Mouse (Mus musculus): Measurements from ENCODE around the gene Hs6st2.

Hs6st2 gene

GRCm38 (mm10) chrX:51681756-51682155 lies at the start of gene Hs6st2:
Gene Hs6st2 (minus strand): TSS chrX:51681856.
- no peak for DNase-seq (ENCODE audit: low spot score)

DNA sequence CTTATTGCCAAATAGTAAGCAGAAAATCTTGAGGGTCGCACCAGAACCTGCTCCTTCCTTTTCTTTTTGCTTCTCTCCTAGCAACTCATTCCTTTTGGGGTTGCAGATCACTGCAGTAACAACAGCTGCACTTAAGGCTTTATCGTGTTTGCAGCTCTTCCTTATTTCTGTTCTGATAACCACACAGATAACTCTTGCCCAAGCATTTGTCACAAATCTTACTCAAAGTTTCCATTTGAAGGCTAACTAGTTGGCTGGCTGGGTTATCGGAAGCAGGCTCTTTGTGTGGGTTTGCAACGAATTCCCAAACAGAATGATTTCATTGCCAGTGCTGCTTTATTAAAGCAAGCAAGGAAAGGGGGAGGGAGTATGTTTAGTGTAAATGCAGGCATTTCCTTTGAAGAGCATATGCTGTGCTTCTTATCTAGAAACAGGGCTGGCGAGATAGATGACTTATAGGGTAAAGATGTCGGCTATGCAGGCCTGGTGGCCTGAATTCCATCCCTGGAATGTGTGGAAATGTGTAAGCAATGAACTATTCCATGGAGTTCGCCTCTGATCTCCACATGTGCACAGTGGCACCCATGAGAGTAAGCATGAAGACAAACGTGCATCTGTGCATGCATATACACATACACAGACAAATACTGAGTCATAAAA lies 32.6 kb upstream of the Hs6st2 start:
- no peak for DNase-seq (ENCODE audit: low spot score)

DNA sequence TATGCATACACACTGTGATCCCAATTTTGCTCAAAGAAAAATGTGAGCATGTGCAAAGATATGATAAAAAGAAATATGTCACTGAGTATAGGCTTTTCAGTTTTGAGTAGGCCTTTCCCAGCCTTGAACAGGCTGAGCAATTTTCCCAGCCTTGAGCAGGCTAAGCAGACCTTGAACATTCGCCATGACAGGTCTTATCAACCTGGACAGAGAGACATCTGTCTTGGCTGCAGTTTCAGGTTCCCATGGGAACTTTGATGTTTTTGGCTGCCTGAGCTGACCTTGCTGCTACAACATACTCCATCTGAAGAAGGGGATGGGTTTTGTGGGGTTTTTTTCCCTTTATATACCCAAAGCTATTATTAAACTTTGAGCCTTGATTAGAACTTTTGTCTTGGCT lies 31.3 kb upstream of the Hs6st2 start:
- DNase-seq (ENCODE audit: low spot score), result no peak

GRCm38 (mm10) chrX:51702823-51703222 lies 21.2 kb upstream of the Hs6st2 start:
- DNase-seq (ENCODE audit: low spot score), result no peak

DNA sequence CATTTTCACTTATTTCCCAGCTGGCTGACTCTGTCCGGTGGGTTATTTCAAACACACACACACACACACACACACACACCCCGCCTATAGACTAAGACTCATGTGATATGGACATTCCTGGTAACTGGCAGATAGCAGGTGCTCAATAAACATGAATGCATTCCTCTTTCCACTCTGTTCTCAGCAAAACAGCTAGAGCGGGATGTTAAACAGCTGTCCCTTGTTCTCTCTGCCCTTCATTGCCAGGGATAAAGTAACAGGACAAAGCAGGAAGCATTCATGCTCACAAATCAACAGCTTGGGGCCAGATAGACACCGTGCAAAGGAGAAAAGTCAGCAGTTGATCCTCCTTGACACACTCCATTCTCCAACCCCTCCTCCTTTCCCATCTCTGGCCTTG lies 17.4 kb upstream of the Hs6st2 start:
- DNase-seq (ENCODE audit: low spot score), result no peak

DNA sequence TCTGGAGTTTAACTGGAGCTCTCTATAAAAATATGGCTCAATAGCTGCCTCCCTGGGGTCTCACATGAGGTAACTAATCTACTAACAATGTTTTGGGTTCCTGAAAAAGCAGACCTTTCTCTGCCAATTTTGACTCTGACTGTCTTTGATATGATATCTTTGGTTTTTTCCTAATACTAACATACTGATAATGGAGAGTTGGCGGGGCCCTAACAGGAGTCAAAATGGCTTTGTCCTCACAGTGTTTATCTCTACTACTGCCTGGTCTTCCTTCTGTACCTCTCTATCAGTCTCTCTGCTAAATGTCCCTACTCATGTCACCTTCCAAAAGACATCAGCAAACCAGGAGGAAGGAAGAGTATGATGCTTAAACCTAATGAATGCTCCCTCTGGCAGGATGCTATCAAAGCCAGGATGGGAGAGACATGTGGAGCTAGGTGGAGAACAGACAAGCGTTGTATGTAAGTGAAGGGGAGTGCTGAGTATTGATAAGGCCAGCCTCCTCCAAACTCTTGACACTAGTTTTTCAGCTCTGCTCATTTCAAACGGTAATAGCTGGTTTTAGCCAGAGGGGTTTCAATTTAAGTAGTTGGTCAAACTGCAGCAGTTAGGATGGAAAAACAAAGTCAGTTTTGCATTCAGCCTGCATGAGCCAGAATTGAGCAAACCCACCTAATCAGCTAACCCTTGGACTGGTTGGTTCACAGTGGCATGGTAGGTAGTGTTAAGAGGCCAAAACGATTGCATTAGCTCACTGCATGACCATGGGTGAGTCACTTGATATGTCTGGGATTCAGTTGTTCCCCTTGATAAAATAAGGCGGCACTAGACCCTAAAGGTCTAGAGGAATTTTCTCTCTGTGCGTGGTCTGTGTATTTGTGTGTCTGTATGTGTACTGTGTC lies 4.6 kb upstream of the Hs6st2 start:
- DNase-seq (ENCODE audit: low spot score), result no peak

GRCm38 (mm10) chrX:51684336-51685056 lies 2.8 kb upstream of the Hs6st2 start:
- DNase-seq (ENCODE audit: low spot score), result no peak

GRCm38 (mm10) chrX:51681170-51681667 lies 437 bp downstream of the Hs6st2 start:
- DNase-seq (ENCODE audit: low spot score), result no peak

- DNase-seq (ENCODE audit: low spot score), result no peak
These were observed 1.1 kb downstream of the Hs6st2 start for GRCm38 (mm10) chrX:51680428-51681169.

DNA sequence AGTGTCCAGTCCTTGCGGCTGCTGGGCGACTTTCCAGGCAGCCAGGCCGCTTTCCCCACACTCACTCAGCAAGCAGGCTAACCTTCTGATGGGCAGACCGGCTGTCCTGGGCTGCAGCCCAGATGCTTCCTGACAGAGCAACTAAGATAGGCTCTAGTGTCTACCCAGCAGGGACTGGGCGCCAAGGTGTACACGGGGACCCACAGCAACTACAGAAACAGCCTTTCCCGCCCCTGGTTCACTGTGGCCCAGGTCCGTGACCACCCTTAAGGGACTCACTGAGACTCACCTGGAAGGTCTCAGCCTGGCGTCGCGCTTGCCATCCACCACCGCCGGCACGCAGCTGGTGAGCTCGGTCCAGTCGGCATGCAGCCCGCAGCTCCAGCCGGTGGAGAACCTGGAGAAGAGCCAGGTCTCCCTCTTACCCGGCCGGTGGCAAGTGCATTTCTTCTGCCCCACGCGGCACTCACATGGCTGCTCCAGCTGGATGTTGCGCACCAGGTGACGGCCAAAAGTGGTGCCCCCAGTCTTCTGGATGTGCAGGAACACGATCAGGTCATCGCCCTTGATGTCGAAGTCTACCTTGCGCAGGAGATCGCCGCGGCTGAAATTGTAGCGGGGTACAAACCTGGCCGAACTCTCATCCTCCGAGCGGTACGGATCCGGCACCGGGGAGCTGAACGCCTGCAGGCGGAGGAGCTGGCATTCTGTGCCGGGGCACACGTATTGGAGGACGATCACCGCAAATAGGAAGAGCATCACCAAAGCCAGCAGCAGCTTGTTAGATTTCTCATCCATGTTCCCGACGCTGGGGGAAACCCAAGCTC lies 1.8 kb downstream of the Hs6st2 start:
- no peak for DNase-seq (ENCODE audit: low spot score)

- DNase-seq (ENCODE audit: low spot score), result no peak
These were observed 23.4 kb downstream of the Hs6st2 start for GRCm38 (mm10) chrX:51658236-51658635.

- no peak for DNase-seq (ENCODE audit: low spot score)
These were observed 38.9 kb downstream of the Hs6st2 start for GRCm38 (mm10) chrX:51642661-51643257.

DNA sequence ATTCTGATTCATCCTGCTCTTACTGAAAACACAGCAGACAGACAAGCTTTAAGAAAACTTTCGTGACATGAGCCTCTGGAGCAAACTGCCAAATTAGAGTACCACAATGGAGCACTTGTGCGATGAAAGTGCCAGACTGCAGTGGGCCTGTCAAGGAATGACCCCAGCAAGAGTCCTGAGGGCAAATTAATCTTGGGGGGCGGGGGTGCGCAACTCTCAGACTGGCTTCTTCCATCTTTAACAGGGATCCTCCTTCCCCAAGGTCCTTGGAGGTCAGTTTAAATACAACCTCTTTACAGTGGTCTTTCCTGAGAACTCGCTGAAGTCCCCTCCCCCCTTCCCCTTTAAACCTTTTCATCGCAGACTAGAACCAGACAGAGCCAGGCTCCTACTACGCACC lies 45.9 kb downstream of the Hs6st2 start:
- DNase-seq (ENCODE audit: low spot score), result no peak

DNA sequence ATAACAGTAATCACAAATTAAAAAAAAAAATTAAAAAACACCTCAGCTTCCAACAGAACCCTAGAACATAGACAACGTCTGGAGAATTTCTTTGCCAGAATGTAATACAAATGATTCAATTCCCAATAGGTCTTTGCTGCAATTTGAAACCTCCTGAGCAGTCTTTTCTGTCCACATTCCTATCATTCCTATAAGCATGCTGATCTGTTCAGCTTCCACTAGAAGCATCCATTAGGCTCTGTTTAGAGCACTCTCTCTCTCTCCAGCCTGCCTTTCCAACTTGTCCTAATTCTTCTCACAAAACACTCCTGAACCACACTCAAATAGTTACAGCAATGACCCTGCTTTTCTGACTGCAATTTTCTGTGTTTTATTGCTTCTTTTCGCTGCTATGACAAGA lies 50.3 kb downstream of the Hs6st2 start:
- DNase-seq (ENCODE audit: low spot score), result no peak

- no peak for DNase-seq (ENCODE audit: low spot score)
These were observed 67.2 kb downstream of the Hs6st2 start for GRCm38 (mm10) chrX:51614384-51615004.

GRCm38 (mm10) chrX:51610743-51611142 lies 70.9 kb downstream of the Hs6st2 start:
- DNase-seq (ENCODE audit: low spot score), result no peak

- DNase-seq (ENCODE audit: low spot score), result no peak
These were observed 75.3 kb downstream of the Hs6st2 start for GRCm38 (mm10) chrX:51606231-51606863.

DNA sequence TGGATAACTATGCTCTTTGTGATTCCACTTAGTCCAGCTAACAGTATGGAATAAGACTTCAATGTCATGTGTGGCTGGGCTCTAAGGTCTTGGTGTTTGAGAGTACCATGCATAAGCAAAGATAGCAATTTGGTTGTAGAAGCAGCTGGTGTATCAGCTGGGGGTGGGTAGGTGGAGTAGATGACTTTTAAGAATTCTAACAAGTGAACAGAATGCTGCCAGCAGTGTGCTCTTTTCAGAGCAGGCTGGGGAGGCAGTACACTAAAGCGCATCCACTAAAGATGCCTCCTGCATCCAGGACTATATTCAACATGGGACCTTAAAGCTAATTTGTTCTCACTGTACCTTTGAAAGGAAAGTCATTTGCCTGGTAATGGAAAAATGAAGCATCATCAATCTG lies 88.9 kb downstream of the Hs6st2 start:
- DNase-seq (ENCODE audit: low spot score), result no peak

DNA sequence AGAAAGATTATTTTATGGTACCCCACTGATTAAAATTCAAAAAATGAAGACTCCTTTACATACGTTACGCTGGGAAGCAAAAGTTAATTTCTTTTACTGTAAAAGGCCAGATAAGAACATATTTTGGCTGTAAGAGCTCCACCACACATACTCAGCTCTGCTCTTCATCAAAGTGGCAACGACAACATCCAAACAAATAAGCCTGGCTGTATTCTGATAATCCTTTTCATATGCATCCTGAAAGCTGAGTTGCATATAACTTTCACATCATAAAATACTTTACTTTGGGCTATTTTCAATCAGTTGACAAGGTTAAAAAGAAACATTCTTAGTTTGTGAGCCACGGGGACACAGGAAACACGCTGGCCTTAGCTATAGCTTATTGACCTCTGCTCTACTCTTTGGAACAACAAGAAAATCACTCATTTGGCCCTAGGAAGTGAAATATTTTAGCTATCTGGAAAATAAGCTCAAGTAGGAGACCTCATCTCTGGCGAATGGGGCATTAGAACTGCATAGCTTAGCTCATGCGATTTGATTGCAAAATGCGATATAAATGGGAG lies 91.1 kb downstream of the Hs6st2 start:
- DNase-seq (ENCODE audit: low spot score), result no peak
